Mouse (Mus musculus): ENCODE results near the gene Itpa. TPM values are rescaled to one million over a fixed set of nuclear protein-coding genes. Genes with fewer than 3 reads are reported as not detected.
"Not testable (repeated sequence)": the region's sequence is repeated elsewhere in the genome, so short reads cannot be mapped to it uniquely, and the experiment has no call there.

Itpa gene
- polyA plus RNA-seq, 1 experiment from 2014 or later = 154 TPM

DNA sequence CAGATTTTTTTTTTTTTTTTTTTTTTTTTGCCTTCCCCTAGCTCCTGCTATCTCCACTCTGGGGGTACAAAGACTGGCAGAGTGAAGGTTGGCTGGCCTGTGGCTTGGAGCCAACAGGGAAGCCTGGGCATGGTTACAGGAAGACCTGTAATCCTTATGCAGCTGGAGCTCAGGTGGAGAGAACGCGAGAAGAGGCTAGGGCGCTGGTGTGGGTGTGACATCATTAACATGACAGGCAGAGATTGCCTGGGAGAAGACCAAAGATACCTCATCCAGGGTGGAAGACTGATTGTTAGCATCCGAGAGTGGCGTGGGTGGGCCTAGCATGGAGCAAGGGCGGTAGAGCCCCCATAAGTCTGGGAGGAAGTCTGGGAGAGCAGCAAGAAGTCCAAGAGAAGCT, 28.1 kb upstream of the Itpa start:
- Histone ChIP-seq H3K36me3 (replicated peaks) (0 out of 2 replicates have a peak, but pooled peaks cover 11% of the 10 kb centered on the region), H3K9me3 (no peaks in the 10 kb centered on the region), H3K4me3 (no peak overlapping the region), H3K4me1 (peaks cover 50% of the 10 kb centered on the region), H3K27me3 (ENCODE audit: poor library complexity, severe bottlenecking) (peaks cover 80% of the 10 kb centered on the region), H3K27ac (no peak overlapping the region)
- WGBS = 80% methylated on average over 6 of the region's 6 CpGs
- DNase-seq (ENCODE audit: extremely low spot score, low spot score) = no peak

DNA sequence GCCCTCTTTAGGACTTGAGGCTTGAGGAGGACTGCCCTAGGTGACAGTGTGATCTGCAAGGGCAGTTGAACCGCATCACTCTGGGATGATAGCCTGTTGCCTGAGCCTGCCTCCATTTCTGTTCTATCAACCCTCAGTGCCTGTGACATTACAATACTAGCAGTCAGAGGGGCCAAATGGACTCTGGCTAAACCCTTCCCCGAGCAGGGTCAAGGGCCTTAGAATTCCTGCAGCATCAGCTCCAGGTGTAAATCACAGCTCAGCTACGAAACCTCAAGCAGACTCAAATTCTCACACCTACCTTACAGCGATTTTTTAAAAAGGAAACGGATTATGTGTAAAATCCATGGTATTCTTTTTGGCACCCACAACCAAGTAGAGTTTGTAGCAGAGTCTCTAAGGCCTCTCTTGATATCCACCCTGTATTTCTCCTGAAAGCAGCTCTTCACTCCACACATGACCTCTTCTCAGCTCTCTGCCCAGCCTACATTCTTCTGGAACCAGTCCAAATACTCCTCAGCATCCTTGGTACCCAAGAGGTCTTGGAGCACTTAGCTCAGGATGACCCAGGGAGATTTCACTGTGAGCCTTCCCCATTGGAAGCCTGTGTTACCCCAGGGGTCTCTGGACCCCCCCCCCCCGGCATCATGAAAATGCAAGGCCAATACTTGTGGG, 25.9 kb upstream of the Itpa start:
- Histone ChIP-seq H3K36me3 (replicated peaks) (0 out of 2 replicates have a peak, but pooled peaks cover 4% of the 10 kb centered on the region), H3K9me3 (no peaks in the 10 kb centered on the region), H3K27ac (no peak overlapping the region), H3K4me3 (peak overlapping the region; percentile 76; the same call in 1 of the 2 replicates), H3K4me1 (peaks cover 28% of the 10 kb centered on the region), H3K27me3 (ENCODE audit: poor library complexity, severe bottlenecking) (peaks cover 58% of the 10 kb centered on the region)
- 77% methylated on average over 6 of the region's 6 CpGs for WGBS
- no peak for DNase-seq (ENCODE audit: extremely low spot score, low spot score)

DNA sequence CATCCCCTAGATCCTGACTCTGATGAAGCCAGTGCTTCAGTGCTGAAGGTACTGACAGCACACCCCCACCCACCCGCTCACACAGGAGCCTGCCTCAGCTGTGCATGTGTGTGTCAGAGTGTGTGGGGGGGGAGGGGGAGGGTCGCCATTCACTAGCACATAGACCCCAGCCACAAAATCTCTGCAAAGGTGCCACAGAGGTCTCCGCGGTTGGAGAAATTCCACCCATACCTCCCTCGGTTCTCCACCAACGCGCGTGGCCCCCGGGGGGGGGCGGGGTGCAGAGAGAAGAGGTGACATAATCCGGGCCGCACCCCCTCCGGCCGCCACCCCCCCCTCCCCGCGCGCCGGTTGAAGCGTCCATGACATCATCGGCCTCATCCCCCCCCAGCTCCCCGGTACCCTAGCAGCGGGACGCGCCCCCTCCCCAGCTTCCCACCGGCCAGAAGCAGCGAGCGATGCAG, 25.2 kb upstream of the Itpa start:
- DNase-seq (ENCODE audit: extremely low spot score, low spot score) = no peak
- Histone ChIP-seq H3K9me3 (no peaks in the 10 kb centered on the region), H3K4me1 (peaks cover 28% of the 10 kb centered on the region), H3K27ac (peak overlapping the region; percentile 87), H3K36me3 (replicated peaks) (peaks cover 8% of the 10 kb centered on the region; the same call in 1 of the 2 replicates), H3K27me3 (ENCODE audit: poor library complexity, severe bottlenecking) (peaks cover 50% of the 10 kb centered on the region), H3K4me3 (peak overlapping the region; percentile 76)
- 2% methylated on average over 25 of the region's 27 CpGs for WGBS

- WGBS = 3% methylated on average over 39 of the region's 40 CpGs
- Histone ChIP-seq H3K27ac (peak within 1 kb of the TSS; percentile 87), H3K4me3 (peak within 1 kb of the TSS; percentile 76), H3K9me3 (no peaks in the 10 kb centered on the region), H3K27me3 (ENCODE audit: poor library complexity, severe bottlenecking) (peaks cover 44% of the 10 kb centered on the region), H3K36me3 (replicated peaks) (peaks cover 8% of the 10 kb centered on the region; the same call in 1 of the 2 replicates), H3K4me1 (peaks cover 27% of the 10 kb centered on the region)
- DNase-seq (ENCODE audit: extremely low spot score, low spot score) = peak; percentile 89
These were observed 24.6 kb upstream of the Itpa start, which contains the start of gene Lzts3 for GRCm38 (mm10) chr2:130642684-130643369. Gene Lzts3 (minus strand): TSS chr2:130642803.

- Histone ChIP-seq H3K27ac (no peak overlapping the region), H3K36me3 (replicated peaks) (peaks cover 19% of the 10 kb centered on the region)
These were observed 22.2 kb upstream of the Itpa start for GRCm38 (mm10) chr2:130645198-130645597.

DNA sequence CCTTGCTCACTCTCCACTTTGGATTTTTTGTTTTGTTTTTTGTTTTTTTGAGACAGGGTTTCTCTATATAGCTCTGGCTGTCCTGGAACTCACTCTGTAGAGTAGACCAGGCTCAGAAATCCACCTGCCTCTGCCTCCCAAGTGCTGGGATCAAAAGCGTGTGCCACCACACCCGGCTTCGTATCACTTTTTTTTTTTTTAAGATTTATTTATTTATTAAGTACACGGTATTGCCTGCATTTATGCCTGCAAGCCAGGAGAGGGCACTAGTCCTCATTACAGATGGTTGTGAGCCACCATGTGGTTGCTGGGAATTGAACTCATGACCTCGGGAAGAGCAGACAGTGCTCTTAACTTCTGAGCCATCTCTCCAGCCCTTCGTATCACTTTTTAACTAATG, 18.4 kb upstream of the Itpa start:
- H3K4me3 ChIP-seq; H3K4me1 ChIP-seq; H3K27ac ChIP-seq; H3K27me3 ChIP-seq (ENCODE audit: poor library complexity, severe bottlenecking); DNase-seq (ENCODE audit: extremely low spot score, low spot score); H3K9me3 ChIP-seq: not testable (repeated sequence)
- 82% methylated on average over 6 of the region's 6 CpGs for WGBS
- H3K36me3 ChIP-seq (replicated peaks) = peaks cover 47% of the 10 kb centered on the region

More at GRCm38 (mm10) chr2:130645198-130645597, 22.2 kb upstream of the Itpa start:
- Histone ChIP-seq H3K9me3 (no peaks in the 10 kb centered on the region), H3K27me3 (ENCODE audit: poor library complexity, severe bottlenecking) (peaks cover 20% of the 10 kb centered on the region), H3K4me1 (peaks cover 22% of the 10 kb centered on the region), H3K4me3 (no peak overlapping the region)
- DNase-seq (ENCODE audit: extremely low spot score, low spot score) = no peak
- 86% methylated on average over 4 of the region's 4 CpGs for WGBS

DNA sequence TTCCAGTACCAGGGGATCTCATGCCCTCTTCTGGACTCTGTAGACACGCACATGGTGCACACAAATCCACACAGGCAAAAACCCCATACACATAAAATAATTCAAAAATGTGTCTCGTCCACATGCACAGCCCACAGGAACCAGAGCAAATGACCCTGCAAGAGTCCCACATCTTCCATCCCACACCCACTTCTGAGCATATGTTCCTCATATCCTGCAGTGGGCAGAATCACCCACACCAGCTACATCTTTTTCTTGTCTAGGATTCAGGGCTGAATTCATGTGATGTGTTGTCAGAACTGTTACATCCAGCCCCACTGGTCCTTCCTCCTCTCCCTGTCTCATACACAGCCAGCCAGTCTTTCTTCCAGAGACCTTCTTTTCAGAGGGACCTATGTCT, 14.1 kb upstream of the Itpa start:
- Histone ChIP-seq H3K27me3 (ENCODE audit: poor library complexity, severe bottlenecking) (no peaks in the 10 kb centered on the region), H3K36me3 (replicated peaks) (peaks cover 82% of the 10 kb centered on the region), H3K4me3 (no peak overlapping the region), H3K9me3 (no peaks in the 10 kb centered on the region), H3K4me1 (no peaks in the 10 kb centered on the region), H3K27ac (no peak overlapping the region)
- WGBS = 96% methylated on average over 2 of the region's 2 CpGs
- DNase-seq (ENCODE audit: extremely low spot score, low spot score) = no peak

DNA sequence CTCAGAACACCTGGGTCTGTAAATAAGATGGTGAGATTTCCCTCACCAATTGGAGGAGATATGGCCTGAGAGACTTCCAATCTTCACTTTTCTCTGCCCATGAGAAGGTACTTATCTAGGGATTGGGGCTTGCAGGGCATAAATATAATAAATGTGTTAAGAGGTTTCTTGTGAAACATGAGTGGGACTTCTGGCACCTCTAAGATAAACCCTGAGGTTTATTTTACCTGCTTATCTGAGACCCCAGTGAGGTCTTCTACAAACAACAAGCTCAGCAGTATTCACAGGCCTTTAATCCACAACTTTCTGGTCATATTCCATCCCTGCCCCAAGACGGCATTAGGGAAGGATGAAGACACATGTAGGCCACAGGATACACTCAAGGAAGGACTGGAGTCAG, 13.7 kb upstream of the Itpa start:
- Histone ChIP-seq H3K9me3 (no peaks in the 10 kb centered on the region), H3K36me3 (replicated peaks) (peaks cover 86% of the 10 kb centered on the region), H3K27ac (no peak overlapping the region), H3K27me3 (ENCODE audit: poor library complexity, severe bottlenecking) (no peaks in the 10 kb centered on the region), H3K4me1 (no peaks in the 10 kb centered on the region), H3K4me3 (no peak overlapping the region)
- no peak for DNase-seq (ENCODE audit: extremely low spot score, low spot score)
- 91% methylated on average over 1 of the region's 1 CpGs for WGBS

- peaks cover 89% of the 10 kb centered on the region for H3K36me3 ChIP-seq (replicated peaks)
- WGBS = 90% methylated on average over 6 of the region's 6 CpGs
- no peaks in the 10 kb centered on the region for H3K4me1 ChIP-seq
- H3K4me3 ChIP-seq = no peak overlapping the region
- no peak for DNase-seq (ENCODE audit: extremely low spot score, low spot score)
- H3K9me3 ChIP-seq = no peaks in the 10 kb centered on the region
- H3K27ac ChIP-seq = peak overlapping the region; percentile 31; the same call in 1 of the 2 replicates
- H3K27me3 ChIP-seq (ENCODE audit: poor library complexity, severe bottlenecking) = no peaks in the 10 kb centered on the region
These were observed 11.6 kb upstream of the Itpa start for GRCm38 (mm10) chr2:130655660-130656339.

DNA sequence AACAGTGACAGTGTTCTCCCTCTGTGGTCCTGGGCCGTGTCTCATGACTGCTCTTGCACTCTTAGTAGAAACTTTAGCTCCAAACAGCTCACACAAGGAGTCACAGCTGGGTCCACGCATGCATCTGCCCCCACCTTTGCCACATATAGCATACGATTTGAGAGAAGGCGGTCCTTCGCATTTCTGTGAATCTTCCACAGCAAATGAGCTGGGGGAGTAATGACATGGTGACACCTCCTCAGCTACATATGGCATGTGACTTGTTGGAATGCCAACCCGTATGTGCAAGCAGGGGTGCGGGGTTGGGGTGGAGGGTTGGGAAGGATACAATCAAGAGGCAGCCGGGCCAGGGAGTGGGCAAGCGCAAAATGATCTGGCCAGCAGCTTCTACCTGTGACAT, 10.9 kb upstream of the Itpa start:
- Histone ChIP-seq H3K9me3 (no peaks in the 10 kb centered on the region), H3K4me1 (no peaks in the 10 kb centered on the region), H3K4me3 (no peak overlapping the region), H3K36me3 (replicated peaks) (peaks cover 95% of the 10 kb centered on the region), H3K27ac (no peak overlapping the region), H3K27me3 (ENCODE audit: poor library complexity, severe bottlenecking) (no peaks in the 10 kb centered on the region)
- WGBS = 94% methylated on average over 9 of the region's 9 CpGs
- DNase-seq (ENCODE audit: extremely low spot score, low spot score) = no peak

DNA sequence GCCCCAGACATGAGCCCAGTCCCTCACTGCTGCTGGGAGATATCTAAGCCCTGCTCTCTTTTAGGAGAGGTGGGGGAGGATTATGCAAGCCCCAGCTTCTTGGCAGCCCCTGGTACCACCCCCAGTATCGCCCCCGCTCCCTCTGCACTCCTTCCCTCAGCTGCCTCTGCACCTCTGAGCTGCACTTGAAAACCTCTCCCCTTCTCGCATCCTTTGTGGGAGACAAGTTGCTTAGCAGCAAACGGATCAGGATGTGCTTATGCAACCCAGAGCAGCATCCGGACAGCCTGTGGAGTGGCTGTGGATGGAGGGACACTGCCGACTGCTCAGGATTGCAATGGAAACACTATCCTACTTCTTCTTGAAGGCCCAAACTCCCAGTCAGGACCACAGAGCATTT, 9.9 kb upstream of the Itpa start:
- no peak overlapping the region for H3K27ac ChIP-seq
- H3K36me3 ChIP-seq (replicated peaks) = peaks cover 100% of the 10 kb centered on the region
- H3K4me3 ChIP-seq = no peak overlapping the region
- no peaks in the 10 kb centered on the region for H3K9me3 ChIP-seq
- DNase-seq (ENCODE audit: extremely low spot score, low spot score) = no peak
- 85% methylated on average over 6 of the region's 6 CpGs for WGBS
- H3K27me3 ChIP-seq (ENCODE audit: poor library complexity, severe bottlenecking) = no peaks in the 10 kb centered on the region
- peaks cover 8% of the 10 kb centered on the region for H3K4me1 ChIP-seq

- no peak for DNase-seq (ENCODE audit: extremely low spot score, low spot score)
- Histone ChIP-seq H3K36me3 (replicated peaks) (peaks cover 93% of the 10 kb centered on the region), H3K27ac (no peak overlapping the region), H3K9me3 (no peaks in the 10 kb centered on the region), H3K4me3 (no peak overlapping the region), H3K4me1 (peaks cover 18% of the 10 kb centered on the region), H3K27me3 (ENCODE audit: poor library complexity, severe bottlenecking) (no peaks in the 10 kb centered on the region)
- WGBS = 94% methylated on average over 10 of the region's 10 CpGs
These were observed 8.9 kb upstream of the Itpa start for GRCm38 (mm10) chr2:130658530-130658929.

DNA sequence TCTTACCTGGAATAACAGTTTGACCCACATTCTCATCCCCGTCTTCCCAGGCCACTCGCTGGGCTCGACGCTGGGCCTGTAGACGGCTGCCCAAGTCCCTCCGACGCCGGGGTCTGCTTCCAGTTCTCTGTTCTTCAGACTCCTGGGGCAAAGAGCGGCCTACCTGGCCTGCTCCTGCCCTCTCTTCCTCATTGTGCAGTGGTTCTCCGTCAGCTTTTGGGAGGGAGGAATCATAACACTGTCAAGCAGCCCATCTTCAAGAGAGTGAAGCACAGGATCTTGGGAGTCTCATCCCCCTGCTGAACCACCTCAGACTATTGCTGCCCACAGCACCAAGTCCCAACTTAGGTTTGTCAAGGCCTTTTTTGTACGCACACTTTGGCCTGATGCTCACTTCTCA, 4.1 kb upstream of the Itpa start:
- no peaks in the 10 kb centered on the region for H3K27me3 ChIP-seq (ENCODE audit: poor library complexity, severe bottlenecking)
- peak overlapping the region; percentile 97 for H3K27ac ChIP-seq
- H3K36me3 ChIP-seq (replicated peaks) = peaks cover 45% of the 10 kb centered on the region
- H3K9me3 ChIP-seq = no peaks in the 10 kb centered on the region
- peaks cover 39% of the 10 kb centered on the region for H3K4me1 ChIP-seq
- peak overlapping the region; percentile 63 for H3K4me3 ChIP-seq
- WGBS = 90% methylated on average over 11 of the region's 11 CpGs
- no peak for DNase-seq (ENCODE audit: extremely low spot score, low spot score)
